Mouse (Mus musculus) brown adipose tissue, adult 24 weeks (tissue): ENCODE results near the gene Ldhd. TPM values are rescaled to one million over a fixed set of nuclear protein-coding genes. Genes with fewer than 3 reads are reported as not detected.
A peak's percentile ranks its signal among the peaks of the same experiment; 100 is the strongest.

Source experiments
- H3K27ac ChIP-seq: fragments of 200-500 bp; replicated peaks from 2 replicates; pipeline ENCODE4 v1.5.1; 2012; ENCODE audit warnings: low read depth, mild to moderate bottlenecking, low read length
- H3K4me1 ChIP-seq: fragments of 200-500 bp; 2 replicates; pipeline ENCODE4 v1.6.1; 2012; ENCODE audit warnings: low read length, mixed read lengths; ENCODE audit not compliant: control insufficient read depth, insufficient read depth, insufficient read length
- H3K4me3 ChIP-seq: fragments of 200-500 bp; 2 replicates; pipeline ENCODE4 v1.5.1; 2012; ENCODE audit warnings: low read depth, mild to moderate bottlenecking, low read length, moderate library complexity; ENCODE audit not compliant: insufficient read depth
- polyA plus RNA-seq: library from polyadenylated mRNA; stranded (reverse); fragments of >200 nt; gene quantifications from 2 replicates; pipeline ENCODE4 v1.2.4, GENCODE M21; 2012; ENCODE audit not compliant: missing spikeins, insufficient read depth, insufficient read length

Ldhd gene
- polyA plus RNA-seq, 1 experiment = 84.9 TPM

- Histone ChIP-seq H3K4me3 (no peak overlapping the region), H3K27ac (peak overlapping the region; percentile 75)
Observed at GRCm38 (mm10) chr8:111619936-111620335, 10.2 kb downstream of the Ldhd start.

DNA sequence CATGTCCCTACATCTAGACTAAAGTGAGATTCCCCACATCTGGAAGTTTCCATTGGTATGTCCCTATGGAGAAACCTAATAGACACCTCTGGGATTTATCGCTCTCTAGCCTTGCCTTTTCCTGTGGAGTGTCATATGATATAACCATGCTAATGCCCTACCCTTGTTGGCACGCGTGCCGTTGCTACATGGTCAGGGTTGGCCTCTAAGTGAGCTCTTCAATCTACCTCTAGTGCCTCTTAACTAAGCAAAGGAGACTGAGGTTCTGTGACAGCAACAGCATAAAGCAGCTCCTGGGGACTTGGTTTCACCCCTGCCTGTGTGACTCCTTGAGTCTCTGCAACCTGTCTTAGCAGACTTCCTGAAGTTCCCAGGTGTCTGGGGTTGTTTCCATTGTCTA lies 11.9 kb downstream of the Ldhd start:
- Histone ChIP-seq H3K27ac (peak overlapping the region; percentile 53), H3K4me3 (no peak overlapping the region)

More at GRCm38 (mm10) chr8:111619936-111620335, 10.2 kb downstream of the Ldhd start:
- peaks cover 34% of the 10 kb centered on the region for H3K4me1 ChIP-seq

GRCm38 (mm10) chr8:111617812-111618211 lies 12.4 kb downstream of the Ldhd start:
- H3K27ac ChIP-seq = peak overlapping the region; percentile 47

More for the DNA sequence above, 11.9 kb downstream of the Ldhd start:
- H3K4me1 ChIP-seq = peaks cover 29% of the 10 kb centered on the region

DNA sequence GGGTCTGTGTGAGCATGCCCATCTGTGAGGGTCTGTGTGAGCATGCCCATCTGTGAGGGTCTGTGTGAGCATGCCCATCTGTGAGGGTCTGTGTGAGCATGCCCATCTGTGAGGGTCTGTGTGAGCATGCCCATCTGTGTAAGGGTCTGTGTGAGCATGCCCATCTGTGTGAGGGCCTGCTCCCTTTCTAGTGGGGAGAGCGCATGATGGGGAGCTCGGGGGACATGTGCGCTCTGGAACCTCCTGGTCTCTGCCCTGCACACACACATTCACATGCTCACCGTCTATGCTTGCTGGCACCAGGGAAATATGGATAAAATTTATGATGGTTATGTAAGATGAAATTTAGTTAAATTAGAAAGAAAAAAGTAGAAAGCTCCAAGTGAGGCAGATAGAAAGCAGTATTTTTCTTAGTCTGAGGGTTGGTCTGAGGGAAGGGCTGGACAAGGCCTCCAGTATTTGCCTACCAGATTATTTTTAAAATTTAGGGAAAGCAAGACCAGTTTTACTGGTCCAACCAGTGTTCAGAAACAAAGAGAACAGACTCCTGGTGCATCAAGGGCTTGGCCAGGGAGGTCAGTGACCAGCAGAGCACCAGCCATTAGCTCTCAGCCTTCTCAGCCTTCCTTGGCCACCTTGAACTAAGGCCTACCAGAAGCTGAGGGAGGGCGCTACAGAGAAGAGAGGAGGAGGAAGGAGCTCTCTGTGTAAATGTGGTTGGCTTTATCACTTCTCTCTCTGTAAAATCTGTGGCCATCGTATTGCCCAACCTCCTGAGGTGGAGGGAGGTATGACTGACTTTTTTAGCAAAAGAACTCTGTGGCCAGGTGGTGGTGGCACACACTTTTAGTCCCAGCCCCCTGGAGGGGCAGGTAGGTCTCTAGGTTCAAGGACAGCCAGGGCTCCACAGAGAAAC lies 15.1 kb downstream of the Ldhd start:
- Histone ChIP-seq H3K4me1 (peaks cover 21% of the 10 kb centered on the region), H3K27ac (no peak overlapping the region), H3K4me3 (no peak overlapping the region)

More at GRCm38 (mm10) chr8:111617812-111618211, 12.4 kb downstream of the Ldhd start:
- Histone ChIP-seq H3K4me3 (no peak overlapping the region), H3K4me1 (peaks cover 27% of the 10 kb centered on the region)

DNA sequence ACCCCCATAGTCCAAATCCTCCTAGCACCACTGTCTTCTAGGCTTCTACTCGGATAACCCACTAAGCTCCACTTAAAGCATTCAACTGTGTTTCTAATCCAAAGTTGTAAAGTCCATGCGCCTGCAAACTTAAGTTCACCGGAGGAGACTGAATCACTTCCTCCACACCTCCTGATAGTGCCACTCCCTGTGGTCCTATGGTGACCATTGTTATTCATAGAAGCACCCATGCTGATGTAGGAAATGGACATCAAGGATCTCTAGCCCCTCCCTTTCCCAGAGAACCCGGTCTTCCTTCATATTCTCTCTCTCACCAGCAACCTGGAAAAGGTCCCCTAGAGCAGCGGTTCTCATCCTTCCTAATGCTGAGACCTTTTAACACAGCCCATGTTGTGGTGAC lies 17.0 kb downstream of the Ldhd start:
- Histone ChIP-seq H3K4me1 (peaks cover 10% of the 10 kb centered on the region), H3K27ac (no peak overlapping the region), H3K4me3 (no peak overlapping the region)

DNA sequence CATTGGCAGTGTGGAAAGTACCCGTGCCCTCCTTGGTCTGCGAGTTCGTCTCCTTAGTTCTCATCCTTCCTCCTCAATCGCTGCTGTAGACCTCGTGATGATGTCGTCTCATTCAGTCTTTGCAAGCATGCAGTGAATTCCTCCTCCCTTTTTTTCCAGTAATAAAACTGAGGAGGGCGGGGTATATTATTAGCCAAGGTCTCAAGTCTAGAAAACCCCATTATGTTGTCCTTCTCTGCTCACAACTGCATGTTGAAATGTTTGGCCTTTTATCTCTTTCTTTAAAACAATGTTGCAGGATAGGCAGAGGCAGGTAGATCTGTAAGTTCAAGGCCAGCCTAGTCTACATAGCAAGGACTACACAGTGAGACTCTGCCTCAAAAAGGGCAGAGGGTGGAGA lies 22.8 kb downstream of the Ldhd start:
- H3K4me3 ChIP-seq = no peak overlapping the region
- peaks cover 16% of the 10 kb centered on the region for H3K4me1 ChIP-seq
- H3K27ac ChIP-seq = no peak overlapping the region

- peaks cover 16% of the 10 kb centered on the region for H3K4me1 ChIP-seq
- no peak overlapping the region for H3K4me3 ChIP-seq
- no peak overlapping the region for H3K27ac ChIP-seq
Observed at GRCm38 (mm10) chr8:111606961-111607360, 23.2 kb downstream of the Ldhd start.

GRCm38 (mm10) chr8:111604986-111605385 lies 25.2 kb downstream of the Ldhd start:
- Histone ChIP-seq H3K4me1 (peaks cover 18% of the 10 kb centered on the region), H3K4me3 (no peak overlapping the region), H3K27ac (no peak overlapping the region)

DNA sequence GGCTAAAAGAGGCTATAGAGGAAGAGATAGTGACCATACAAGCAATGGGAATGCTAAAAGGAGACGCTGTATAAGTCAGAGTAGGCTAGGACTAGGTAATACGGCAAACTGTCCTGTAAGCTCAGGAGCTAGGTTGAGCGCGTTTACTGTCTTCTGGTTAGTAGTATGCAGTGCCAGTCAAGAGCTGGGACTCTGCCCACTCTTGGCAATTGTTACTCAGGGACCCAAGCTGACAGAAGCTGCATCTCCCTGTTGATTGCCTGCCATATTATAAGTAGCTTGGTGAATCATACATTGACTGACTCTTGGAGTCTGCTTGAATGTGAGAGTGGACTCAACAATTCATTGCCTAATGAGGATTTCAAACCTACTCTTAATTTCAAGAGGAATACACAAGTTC lies 28.1 kb downstream of the Ldhd start:
- no peak overlapping the region for H3K4me3 ChIP-seq
- peaks cover 28% of the 10 kb centered on the region for H3K4me1 ChIP-seq
- no peak overlapping the region for H3K27ac ChIP-seq

GRCm38 (mm10) chr8:111599707-111600444 lies 30.3 kb downstream of the Ldhd start:
- peaks cover 38% of the 10 kb centered on the region for H3K4me1 ChIP-seq
- peak overlapping the region; percentile 61 for H3K27ac ChIP-seq
- no peak overlapping the region for H3K4me3 ChIP-seq

GRCm38 (mm10) chr8:111597310-111597709 lies 32.9 kb downstream of the Ldhd start:
- Histone ChIP-seq H3K4me1 (peaks cover 56% of the 10 kb centered on the region), H3K27ac (peak overlapping the region; percentile 82), H3K4me3 (no peak overlapping the region)

GRCm38 (mm10) chr8:111596485-111596821 lies 33.7 kb downstream of the Ldhd start:
- Histone ChIP-seq H3K4me1 (peaks cover 55% of the 10 kb centered on the region), H3K27ac (peak overlapping the region; percentile 64), H3K4me3 (no peak overlapping the region)

DNA sequence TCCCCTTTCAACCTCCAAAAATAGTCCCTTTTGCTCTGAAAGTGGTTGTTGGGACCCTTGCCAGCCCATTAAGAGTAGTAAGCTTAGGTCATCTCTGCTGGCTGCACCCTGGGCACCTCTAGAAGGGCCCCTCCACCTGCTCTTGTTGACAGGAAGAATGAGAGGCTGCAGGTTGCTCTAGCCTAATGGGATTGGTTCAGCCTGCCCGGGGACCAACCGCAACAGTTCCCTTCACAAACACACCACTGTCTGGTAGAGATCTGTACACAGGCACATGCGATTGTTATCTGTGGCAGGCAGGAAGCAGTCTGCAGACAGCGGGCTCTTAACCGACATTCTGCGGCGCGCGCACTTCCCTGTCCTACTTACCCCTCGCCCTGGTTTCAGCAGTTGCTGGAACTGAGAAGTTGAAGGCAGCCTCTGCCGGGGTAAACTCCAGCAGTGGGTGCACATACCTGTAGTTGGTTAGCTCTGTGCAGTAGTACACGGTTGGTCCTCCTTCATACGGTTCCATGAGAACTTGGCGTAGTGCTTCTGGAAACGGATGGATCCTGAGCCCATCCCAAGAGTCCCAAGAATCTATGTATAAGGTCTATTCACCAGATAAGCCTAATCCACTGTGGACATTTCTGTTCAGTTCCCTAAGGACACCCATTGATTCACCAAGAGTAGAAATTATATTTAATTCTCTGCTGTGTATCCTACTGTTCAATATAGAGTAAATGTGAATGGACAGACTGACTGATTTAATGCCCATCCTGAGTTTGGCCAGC lies 34.3 kb downstream of the Ldhd start:
- peak overlapping the region; percentile 72 for H3K27ac ChIP-seq
- H3K4me3 ChIP-seq = 0 out of 2 replicates have a peak overlapping the region, but pooled peaks have one; percentile 10
- H3K4me1 ChIP-seq = peaks cover 58% of the 10 kb centered on the region

DNA sequence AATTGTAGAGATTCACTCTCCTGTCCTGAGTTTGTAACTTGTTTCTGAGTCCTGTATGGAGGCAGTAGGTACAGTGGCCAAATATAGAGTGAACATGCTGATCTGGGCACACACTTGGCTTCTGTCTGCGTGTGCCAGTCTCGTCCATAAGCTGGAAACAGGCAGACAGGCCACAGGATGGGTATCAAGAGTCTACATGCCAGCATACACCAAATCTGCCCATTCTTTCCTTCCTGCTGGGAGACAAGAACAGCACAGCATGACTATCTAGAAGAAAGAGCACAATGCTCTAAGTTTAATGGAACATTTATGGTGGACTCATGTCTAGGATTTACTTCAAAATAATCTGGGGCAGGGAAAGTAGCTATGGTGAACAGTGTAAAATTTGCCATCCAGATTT lies 35.2 kb downstream of the Ldhd start:
- Histone ChIP-seq H3K4me3 (no peak overlapping the region), H3K27ac (0 out of 2 replicates have a peak overlapping the region, but pooled peaks have one; percentile 0), H3K4me1 (peaks cover 61% of the 10 kb centered on the region)
